Mouse (Mus musculus): ENCODE data around the gene Cpa5. TPM values are rescaled to one million over a fixed set of nuclear protein-coding genes. Genes with fewer than 3 reads are reported as not detected.

The Cpa5 gene
- polyA plus RNA-seq, 1 experiment = not detected

- Histone ChIP-seq H3K27ac (replicated peaks; ENCODE audit: low read depth, low read length) (no peak overlapping the region), H3K4me1 (ENCODE audit: control insufficient read depth, insufficient read depth, insufficient read length, low read length) (no peaks in the 10 kb centered on the region), H3K4me3 (ENCODE audit: insufficient read depth, low read depth, low read length) (no peak overlapping the region)
Observed at GRCm38 (mm10) chr6:30589819-30590218, 21.0 kb upstream of the Cpa5 start.

GRCm38 (mm10) chr6:30591851-30592404 lies 18.9 kb upstream of the Cpa5 start:
- Histone ChIP-seq H3K27ac (replicated peaks; ENCODE audit: low read depth, low read length) (no peak overlapping the region), H3K4me1 (ENCODE audit: control insufficient read depth, insufficient read depth, insufficient read length, low read length) (no peaks in the 10 kb centered on the region), H3K4me3 (ENCODE audit: insufficient read depth, low read depth, low read length) (no peak overlapping the region)

GRCm38 (mm10) chr6:30592417-30592974 lies 18.3 kb upstream of the Cpa5 start:
- Histone ChIP-seq H3K27ac (replicated peaks; ENCODE audit: low read depth, low read length) (no peak overlapping the region), H3K4me3 (ENCODE audit: insufficient read depth, low read depth, low read length) (no peak overlapping the region), H3K4me1 (ENCODE audit: control insufficient read depth, insufficient read depth, insufficient read length, low read length) (no peaks in the 10 kb centered on the region)

- Histone ChIP-seq H3K4me3 (ENCODE audit: insufficient read depth, low read depth, low read length) (no peak overlapping the region), H3K27ac (replicated peaks; ENCODE audit: low read depth, low read length) (no peak overlapping the region), H3K4me1 (ENCODE audit: control insufficient read depth, insufficient read depth, insufficient read length, low read length) (no peaks in the 10 kb centered on the region)
Observed at GRCm38 (mm10) chr6:30594364-30594763, 16.4 kb upstream of the Cpa5 start.

GRCm38 (mm10) chr6:30596230-30596898 lies 14.4 kb upstream of the Cpa5 start:
- H3K4me1 ChIP-seq (ENCODE audit: control insufficient read depth, insufficient read depth, insufficient read length, low read length) = no peaks in the 10 kb centered on the region
- H3K4me3 ChIP-seq (ENCODE audit: insufficient read depth, low read depth, low read length) = no peak overlapping the region
- H3K27ac ChIP-seq (replicated peaks; ENCODE audit: low read depth, low read length) = no peak overlapping the region

- H3K4me3 ChIP-seq (ENCODE audit: insufficient read depth, low read depth, low read length) = no peak overlapping the region
- H3K4me1 ChIP-seq (ENCODE audit: control insufficient read depth, insufficient read depth, insufficient read length, low read length) = no peaks in the 10 kb centered on the region
- no peak overlapping the region for H3K27ac ChIP-seq (replicated peaks; ENCODE audit: low read depth, low read length)
Observed at GRCm38 (mm10) chr6:30600033-30600432, 10.8 kb upstream of the Cpa5 start.

- Histone ChIP-seq H3K4me1 (ENCODE audit: control insufficient read depth, insufficient read depth, insufficient read length, low read length) (no peaks in the 10 kb centered on the region), H3K27ac (replicated peaks; ENCODE audit: low read depth, low read length) (no peak overlapping the region), H3K4me3 (ENCODE audit: insufficient read depth, low read depth, low read length) (no peak overlapping the region)
Observed at GRCm38 (mm10) chr6:30600995-30601394, 9.8 kb upstream of the Cpa5 start.

GRCm38 (mm10) chr6:30604342-30604867 lies 6.4 kb upstream of the Cpa5 start:
- Histone ChIP-seq H3K4me1 (ENCODE audit: control insufficient read depth, insufficient read depth, insufficient read length, low read length) (no peaks in the 10 kb centered on the region), H3K27ac (replicated peaks; ENCODE audit: low read depth, low read length) (no peak overlapping the region), H3K4me3 (ENCODE audit: insufficient read depth, low read depth, low read length) (no peak overlapping the region)

- H3K4me3 ChIP-seq (ENCODE audit: insufficient read depth, low read depth, low read length) = no peak overlapping the region
- no peak overlapping the region for H3K27ac ChIP-seq (replicated peaks; ENCODE audit: low read depth, low read length)
- no peaks in the 10 kb centered on the region for H3K4me1 ChIP-seq (ENCODE audit: control insufficient read depth, insufficient read depth, insufficient read length, low read length)
Observed at GRCm38 (mm10) chr6:30605111-30605510, 5.7 kb upstream of the Cpa5 start.

GRCm38 (mm10) chr6:30605672-30606071 lies 5.1 kb upstream of the Cpa5 start:
- no peak overlapping the region for H3K4me3 ChIP-seq (ENCODE audit: insufficient read depth, low read depth, low read length)
- no peak overlapping the region for H3K27ac ChIP-seq (replicated peaks; ENCODE audit: low read depth, low read length)
- H3K4me1 ChIP-seq (ENCODE audit: control insufficient read depth, insufficient read depth, insufficient read length, low read length) = no peaks in the 10 kb centered on the region

- Histone ChIP-seq H3K27ac (replicated peaks; ENCODE audit: low read depth, low read length) (no peak overlapping the region), H3K4me1 (ENCODE audit: control insufficient read depth, insufficient read depth, insufficient read length, low read length) (no peaks in the 10 kb centered on the region), H3K4me3 (ENCODE audit: insufficient read depth, low read depth, low read length) (no peak overlapping the region)
Observed at GRCm38 (mm10) chr6:30611212-30611611, 402 bp downstream of the Cpa5 start.

GRCm38 (mm10) chr6:30614251-30614650 lies 3.4 kb downstream of the Cpa5 start:
- H3K27ac ChIP-seq (replicated peaks; ENCODE audit: low read depth, low read length) = no peak overlapping the region
- H3K4me3 ChIP-seq (ENCODE audit: insufficient read depth, low read depth, low read length) = no peak overlapping the region
- no peaks in the 10 kb centered on the region for H3K4me1 ChIP-seq (ENCODE audit: control insufficient read depth, insufficient read depth, insufficient read length, low read length)

- Histone ChIP-seq H3K4me1 (ENCODE audit: control insufficient read depth, insufficient read depth, insufficient read length, low read length) (no peaks in the 10 kb centered on the region), H3K4me3 (ENCODE audit: insufficient read depth, low read depth, low read length) (no peak overlapping the region), H3K27ac (replicated peaks; ENCODE audit: low read depth, low read length) (no peak overlapping the region)
Observed at GRCm38 (mm10) chr6:30615741-30616140, 4.9 kb downstream of the Cpa5 start.

GRCm38 (mm10) chr6:30616491-30616941 lies 5.7 kb downstream of the Cpa5 start:
- Histone ChIP-seq H3K4me3 (ENCODE audit: insufficient read depth, low read depth, low read length) (no peak overlapping the region), H3K27ac (replicated peaks; ENCODE audit: low read depth, low read length) (no peak overlapping the region), H3K4me1 (ENCODE audit: control insufficient read depth, insufficient read depth, insufficient read length, low read length) (no peaks in the 10 kb centered on the region)

- Histone ChIP-seq H3K4me3 (ENCODE audit: insufficient read depth, low read depth, low read length) (no peak overlapping the region), H3K27ac (replicated peaks; ENCODE audit: low read depth, low read length) (no peak overlapping the region), H3K4me1 (ENCODE audit: control insufficient read depth, insufficient read depth, insufficient read length, low read length) (no peaks in the 10 kb centered on the region)
Observed at GRCm38 (mm10) chr6:30617020-30617958, 6.5 kb downstream of the Cpa5 start.
